Mouse (Mus musculus): ENCODE measurements at regions not wholly inside any gene's neighbourhood (a gene's known extent, or its start where the extent isn't known, plus 50 kb on each side); places are given as distances from the start of the nearest gene placed in this dataset.
A peak's percentile ranks its signal among the peaks of the same experiment; 100 is the strongest.

DNA sequence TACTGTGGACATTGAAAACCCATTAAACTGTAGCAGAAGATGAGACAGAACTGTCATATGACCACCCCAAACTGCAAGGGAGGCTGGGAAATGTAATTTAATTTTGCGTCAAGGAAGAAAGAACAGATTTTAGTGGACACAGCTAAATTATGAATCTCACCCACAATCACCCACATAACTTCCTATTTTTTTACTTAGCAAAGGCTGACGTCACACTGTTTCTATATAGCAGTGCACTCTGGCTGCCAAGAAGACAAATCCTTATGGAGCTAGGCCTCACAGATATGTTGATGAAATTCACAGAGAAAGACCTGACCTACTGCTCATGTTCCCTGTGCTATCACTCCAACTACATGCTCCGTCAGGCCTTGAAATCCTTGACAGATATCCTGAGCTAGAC lies 118.5 kb upstream of the Lmo4 start:
- DNase-seq: no peak

DNA sequence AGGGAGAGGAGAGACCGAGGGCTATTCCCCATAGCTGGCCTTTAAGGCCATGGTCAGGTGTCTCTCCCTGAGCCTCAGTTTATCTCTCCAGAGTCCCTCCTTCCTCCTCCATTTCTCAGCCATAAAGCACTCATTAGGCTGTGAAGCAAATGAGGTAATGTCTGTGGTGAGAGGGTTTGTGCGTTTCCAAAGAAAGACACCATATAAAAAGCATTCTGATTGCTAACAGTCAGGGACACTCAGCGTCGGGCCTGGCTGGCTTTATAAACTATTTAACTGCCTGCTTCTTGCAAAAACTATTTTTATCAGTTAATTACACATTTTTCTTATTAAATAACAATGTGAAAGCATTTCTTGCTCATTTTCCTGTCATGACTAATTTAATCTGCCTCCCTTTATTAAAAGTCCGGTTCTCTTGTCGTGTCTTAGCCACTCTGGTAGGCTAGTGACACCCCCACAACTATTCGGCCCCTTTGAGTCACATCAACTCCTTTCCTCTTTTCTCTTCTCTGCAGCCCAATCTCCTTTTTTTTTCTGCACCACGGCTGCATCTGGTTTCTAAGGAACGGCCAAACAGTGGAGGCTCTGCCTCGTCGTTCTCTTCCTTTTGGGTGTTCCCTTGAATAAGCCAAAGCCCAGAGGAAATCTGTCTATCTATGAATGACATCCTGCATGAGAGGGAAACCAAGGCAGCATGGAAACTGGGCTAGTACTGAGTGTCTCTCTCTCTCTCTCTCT lies 114.6 kb upstream of the Lmo4 start:
- DNase-seq: no peak

DNA sequence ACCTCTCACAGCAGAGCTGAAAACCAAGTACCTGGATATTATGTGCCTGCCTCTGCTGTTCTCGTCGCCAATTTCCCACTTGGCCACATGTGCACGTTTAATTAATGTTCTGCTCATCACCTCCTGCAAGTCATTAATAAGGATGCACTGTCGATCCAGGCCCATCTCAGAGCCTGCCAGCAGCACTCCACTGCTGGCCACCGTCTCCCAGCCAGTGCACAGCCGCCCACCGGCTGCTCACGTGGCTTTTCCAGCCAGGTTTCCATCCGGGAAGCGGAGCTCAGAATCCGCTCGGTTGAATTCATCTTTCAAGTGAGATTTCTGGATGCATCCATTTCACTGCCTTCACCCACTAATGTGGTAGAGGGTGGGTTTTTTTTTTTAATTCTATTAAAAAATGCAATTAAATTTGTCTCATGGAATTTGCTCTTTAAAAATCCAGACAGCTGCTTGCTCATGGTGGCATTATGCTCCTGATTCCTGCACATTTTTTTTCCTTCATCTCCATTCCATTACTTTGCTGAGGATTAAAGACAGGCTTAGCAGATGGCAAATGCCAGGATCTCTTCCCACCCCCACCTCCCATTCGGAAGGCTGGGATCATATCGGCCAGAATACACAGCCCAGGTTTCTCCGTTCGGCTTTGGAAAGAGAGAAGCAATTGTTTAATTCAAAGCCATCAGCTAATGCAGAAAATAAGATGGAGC lies 113.9 kb upstream of the Lmo4 start:
- no peak for DNase-seq

DNA sequence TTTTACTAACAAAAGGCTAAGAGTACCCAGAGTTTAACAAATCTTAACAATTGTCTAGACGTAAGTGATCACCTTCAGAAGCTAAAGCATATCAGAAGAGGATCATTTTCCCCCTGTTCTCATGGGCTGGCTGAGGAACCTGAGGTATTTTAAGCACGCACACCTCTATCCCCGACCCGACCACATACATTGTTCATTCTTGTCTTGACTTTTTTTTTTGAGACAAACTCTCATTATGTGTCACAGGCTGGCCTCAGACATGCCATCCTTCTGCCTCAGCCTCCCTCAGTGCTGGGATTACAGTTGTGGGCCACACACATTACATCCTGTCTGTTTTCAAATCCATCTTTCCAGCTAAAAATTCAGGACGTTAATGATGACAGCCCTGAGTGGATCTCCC lies 105.7 kb upstream of the Lmo4 start:
- no peak for DNase-seq

DNA sequence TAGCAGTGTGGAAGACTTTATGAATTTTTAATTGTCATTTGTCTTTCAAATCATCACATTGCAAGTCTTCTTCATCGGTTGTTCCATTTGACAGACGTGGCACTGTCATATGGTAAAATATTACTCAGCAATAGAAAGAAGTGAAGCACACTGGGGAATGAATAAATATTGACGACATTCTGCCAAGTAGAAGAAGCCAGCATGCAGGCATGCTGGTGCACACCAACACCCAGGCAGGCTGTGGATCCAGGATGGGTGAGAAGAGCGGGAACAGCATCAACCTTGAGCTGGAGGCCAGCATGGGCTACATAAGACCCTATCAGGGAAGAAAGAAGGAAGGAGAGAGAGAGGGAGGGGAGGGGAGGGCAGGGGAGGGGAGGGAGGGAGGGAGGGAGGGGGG lies 103.6 kb upstream of the Lmo4 start:
- no peak for DNase-seq

DNA sequence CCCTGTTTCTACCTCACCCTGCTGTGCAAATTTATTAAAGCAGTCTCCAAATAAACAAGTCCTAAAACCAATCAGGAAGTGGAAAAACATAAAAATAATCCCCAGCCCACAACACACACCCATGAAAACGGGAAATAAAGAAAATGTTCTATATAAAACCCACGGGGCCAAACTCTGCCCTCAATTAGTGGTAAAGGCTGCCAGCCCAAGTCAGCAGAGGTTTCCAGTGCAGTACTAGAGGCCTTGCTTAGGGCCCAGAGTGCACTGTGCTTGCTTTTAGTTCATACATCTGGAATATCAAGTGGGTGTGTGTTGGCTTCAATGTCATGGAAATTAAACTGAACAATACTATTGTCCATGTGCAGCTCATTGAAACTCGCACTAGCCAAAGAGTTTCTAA lies 102.5 kb upstream of the Lmo4 start:
- DNase-seq: no peak

DNA sequence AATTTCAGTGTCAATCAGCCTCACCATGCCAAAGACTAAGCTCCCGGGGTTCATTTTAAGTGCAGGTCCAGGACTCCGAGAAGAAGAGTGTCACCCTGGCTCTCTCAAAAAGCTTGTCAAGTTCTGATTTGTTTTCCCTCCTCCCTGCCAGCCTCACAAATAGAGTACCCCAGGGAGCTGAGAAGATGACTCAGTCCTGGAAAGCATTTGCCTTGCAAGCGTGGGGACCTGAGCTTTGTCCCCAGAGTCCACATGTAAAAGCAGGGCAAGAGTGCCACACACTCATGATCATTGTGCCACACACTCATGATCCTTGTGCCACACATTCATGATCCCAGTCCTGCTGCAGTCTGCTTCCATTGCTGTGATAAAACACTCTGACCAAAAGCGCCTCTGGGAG lies 100.4 kb upstream of the Lmo4 start:
- DNase-seq: no peak

DNA sequence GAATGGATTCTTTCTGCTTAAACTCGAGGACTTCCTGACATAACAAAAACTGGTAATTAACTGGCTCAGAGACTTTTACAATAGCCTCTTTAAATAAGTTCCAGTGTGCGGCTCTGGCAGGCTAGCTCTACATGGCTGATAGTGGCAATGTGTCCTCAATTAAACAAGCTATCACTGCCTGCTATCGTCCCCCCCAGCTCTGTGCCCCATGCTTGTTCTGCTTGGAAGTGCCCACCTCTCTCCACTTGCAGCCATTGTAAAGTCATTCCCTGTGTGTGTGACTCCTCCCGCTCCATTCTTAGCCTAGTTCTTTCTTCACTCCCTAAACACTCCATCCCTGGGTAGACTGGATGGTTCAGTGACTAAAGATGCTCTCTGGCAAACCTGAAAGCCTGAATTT lies 99.9 kb upstream of the Lmo4 start:
- no peak for DNase-seq

DNA sequence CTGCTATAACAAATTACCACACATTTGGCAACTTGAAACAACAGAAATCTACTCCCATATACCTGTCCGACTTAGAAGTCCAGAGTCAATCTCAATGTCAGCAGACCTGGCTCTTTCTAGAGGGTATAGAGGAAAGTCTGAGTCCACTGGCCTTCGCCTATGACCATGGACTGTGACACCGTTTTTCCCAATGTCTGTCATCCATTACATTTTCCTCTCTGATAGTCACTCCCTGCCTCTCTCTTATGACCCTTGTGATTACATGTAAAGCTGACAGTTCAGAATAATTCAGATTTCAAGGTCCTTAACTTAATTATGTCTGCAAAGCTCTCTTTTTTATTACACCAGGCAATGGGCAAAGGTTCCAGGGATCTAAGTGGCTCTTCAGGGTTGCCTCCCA lies 97.6 kb upstream of the Lmo4 start:
- DNase-seq: no peak

DNA sequence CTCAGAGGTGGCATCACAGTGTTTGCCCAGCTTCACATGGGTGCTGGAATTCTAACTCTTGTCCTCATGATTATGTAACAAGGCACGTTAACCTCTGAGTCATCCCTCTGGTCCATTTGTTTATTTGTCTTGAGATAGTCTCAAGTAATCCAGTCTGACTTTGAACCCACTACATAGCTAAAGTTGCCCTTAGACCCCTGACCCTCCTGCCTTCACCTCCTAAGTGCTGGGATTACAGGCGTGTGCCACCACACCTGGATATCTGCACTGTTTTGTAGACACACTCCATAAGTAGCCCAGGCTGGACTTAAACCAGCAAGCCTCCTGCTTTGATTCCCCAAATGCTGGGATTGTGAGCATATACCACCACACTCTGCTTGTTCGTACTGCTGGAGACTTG lies 96.0 kb upstream of the Lmo4 start:
- DNase-seq: no peak

DNA sequence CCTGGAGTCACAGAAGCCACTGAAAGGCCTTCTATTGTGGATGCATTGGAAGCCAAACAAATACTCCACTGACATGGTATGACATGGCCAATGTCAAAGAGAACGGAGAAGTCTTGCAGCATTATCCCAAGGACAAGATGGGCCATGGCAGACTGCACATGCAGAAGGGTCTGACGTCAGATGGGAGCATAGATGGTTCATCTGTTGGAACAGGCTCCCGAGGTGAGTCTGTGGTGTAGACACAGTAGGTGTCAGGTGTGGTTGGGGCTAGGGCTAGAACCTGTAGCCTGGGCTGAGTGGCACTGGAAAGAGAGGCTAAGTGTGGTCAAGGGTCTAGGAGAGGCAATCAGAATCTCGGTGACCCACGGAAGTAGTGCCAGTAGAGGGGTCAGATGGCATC lies 94.2 kb upstream of the Lmo4 start:
- DNase-seq: no peak

DNA sequence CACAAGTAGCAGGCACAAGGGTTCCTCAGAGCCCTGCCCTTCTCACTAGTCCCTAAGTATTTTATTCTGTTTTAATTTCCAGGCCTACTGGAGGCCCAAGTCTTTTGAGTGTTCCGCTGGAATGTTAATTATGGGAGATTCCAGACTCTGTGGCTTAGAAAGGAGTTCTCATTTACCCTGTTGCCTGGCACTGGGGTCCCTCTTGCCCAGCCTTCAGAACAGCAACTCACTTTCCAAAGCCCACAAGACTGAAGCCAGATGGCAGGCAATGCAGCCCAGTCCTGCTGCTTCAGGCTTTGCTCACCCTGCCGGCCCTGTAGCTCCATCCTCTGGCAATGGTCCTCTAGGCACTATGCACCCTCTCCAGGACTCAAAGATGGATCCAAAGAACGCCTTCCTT lies 84.5 kb upstream of the Lmo4 start:
- DNase-seq: peak; percentile 12

DNA sequence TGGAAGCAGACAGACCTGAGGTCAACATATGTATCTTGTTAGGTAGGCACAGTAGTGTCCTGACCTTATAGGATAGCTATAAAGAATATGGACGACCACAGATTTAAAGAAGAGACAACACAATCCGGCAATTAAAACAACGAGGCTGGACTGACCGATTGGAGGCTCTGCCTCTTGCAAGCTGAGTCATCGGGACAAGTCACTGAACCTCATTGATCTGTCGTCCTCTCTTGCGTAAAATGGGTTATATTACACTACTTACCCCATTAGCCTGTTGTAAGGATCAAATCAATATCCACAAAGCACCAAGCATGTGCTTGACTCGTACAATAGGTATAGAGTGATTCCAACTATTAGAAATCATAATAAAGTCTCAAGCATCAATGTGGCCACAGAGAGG lies 81.1 kb upstream of the Lmo4 start:
- DNase-seq: no peak

DNA sequence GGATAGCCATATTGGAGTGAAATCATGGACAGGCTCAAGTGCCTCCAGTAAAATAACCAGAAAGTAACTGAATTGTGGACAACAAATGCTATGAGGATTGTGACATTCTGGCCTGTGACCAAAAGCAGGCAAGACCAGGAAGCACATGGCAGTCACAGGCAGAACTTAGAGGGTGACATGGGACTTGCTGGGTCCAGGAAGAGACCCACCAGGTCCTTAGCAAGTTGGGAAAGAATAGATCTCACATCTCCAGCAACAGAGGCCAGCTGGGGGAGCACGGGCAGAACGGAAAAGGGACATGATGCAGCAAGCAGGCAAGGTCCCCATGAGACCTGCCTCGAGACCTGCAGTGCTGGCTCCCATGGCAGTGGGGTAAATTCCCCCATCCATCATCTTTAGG lies 79.3 kb upstream of the Lmo4 start:
- DNase-seq: no peak

DNA sequence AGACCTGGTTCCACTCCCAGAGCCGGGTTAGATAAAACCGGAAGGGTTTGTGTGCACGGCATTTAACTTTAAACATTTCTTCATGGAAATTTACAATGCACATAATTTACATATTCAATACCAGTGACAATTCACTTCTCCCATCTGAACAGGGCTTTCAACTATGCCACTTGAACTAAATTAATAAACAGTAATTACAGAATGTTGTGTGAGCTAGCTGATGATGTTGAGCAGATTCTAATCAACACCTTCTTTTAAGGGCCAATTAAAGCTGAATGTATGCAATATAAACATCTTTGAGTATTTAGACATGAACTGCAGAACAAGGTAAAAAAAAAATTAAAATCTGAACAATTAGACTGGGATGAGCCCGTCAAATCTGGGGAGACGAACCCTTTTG lies 68.1 kb upstream of the Lmo4 start:
- DNase-seq: no peak

DNA sequence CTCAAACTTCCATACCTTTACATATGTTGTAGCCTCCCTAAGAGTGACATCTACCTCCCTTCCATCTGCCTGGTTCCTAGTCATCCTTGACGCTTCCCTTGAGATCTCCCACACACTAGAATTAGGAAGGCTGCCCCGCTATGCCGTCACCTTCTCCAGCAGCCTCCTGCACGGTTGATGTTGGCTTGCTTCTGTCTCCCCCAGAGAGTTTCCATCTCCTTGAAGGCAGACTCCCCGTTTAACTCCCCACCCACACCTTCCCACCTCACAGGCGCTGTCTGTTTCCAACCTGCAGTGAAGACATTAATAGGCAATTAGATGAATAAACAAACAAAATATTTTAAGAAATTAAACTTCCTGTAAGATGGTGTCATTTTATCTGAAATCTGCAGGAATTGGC lies 65.2 kb upstream of the Lmo4 start:
- no peak for DNase-seq

DNA sequence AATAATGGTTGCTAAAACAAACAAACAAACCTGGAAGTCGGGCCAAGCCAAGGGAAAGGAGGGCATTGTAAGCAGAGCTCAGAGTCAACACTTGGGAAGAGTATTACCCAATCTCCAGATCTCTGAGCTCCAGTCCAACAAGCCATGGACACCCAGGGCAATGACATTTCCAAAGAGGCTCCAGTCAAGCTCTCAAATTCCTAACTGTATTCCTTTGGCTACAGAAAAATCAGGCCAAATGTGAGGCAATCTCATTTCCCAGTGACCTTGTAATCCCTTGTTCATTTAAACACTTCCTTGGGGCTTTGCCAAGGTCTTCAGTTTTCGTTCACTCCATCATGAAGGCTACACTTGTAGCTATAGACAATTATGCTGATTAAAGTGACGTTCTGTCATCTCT lies 59.5 kb upstream of the Lmo4 start:
- no peak for DNase-seq

DNA sequence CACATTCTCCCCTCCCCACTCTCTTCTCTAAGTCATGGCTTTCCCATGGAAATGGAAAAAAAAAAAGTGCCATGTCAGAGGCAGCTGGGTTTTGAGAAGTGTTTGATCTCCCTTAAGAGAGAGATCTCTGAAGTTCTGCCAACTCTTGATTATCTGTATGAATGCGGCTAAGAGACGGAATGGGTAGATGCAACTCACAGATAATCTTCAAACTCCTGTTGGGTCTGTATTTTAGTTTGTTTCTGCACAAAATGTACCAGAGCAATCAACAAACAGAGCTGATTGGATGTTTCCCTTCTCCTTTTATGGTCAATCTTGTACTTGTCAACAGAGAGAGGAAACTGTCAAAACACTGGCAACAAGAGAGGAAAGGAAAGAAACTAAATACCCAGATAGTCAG lies 55.9 kb upstream of the Lmo4 start:
- no peak for DNase-seq

DNA sequence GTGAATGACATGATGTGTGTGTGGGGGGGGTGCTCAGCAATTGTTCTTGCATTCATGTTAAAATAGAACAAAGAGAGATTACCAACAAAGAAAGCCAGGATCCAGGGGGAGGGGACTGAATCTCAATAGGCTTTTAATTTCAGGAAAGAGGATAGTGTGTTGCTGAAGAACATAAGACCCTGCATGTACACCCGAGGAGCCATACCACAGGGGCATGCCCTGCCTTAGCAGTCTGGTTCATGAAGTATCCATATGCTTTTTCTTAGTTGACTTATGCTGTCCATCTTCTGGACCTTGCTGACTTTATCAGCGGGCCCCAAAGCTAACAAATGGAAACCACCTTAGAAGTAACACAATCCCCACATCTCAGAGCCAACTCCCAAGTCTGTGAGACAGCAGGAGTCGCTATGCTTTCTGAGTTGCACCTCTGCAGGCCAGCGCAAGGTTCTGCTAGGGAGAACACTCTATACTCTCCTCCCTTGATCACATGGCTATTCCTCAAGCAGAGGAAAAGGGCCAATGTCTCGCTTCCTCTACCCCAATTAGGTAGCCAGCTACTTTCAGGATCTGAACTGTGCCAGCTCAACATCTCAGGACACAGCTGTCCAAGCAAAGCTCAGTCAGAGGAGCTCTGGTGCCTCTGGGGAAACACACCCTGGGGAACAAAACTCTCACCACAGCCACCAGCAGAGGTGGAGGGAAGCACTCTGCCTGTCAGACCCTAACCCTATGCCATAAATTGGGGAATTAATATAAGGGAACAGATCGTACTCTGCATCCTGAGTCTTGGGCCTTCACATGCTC lies 52.9 kb upstream of the Lmo4 start:
- DNase-seq: no peak

DNA sequence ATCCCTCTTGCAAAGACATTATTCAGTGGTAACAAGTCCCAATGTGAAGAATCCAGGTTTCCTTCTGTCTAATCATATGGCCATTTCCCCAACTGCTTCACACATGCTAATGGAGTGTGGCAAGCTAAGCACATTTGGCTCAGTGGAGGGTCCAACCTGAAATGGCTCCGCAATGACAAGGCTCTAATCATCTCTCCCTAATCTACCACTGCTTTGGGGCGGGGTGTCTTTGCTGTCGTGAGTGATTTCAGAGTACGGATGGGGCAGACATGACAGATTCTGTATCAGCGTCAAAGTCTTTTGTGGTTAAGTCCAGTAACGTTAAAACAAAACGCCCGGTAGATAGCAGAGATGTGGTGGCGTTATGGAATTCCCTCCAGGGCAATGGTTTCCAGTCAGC lies 52.2 kb upstream of the Lmo4 start:
- DNase-seq: no peak

DNA sequence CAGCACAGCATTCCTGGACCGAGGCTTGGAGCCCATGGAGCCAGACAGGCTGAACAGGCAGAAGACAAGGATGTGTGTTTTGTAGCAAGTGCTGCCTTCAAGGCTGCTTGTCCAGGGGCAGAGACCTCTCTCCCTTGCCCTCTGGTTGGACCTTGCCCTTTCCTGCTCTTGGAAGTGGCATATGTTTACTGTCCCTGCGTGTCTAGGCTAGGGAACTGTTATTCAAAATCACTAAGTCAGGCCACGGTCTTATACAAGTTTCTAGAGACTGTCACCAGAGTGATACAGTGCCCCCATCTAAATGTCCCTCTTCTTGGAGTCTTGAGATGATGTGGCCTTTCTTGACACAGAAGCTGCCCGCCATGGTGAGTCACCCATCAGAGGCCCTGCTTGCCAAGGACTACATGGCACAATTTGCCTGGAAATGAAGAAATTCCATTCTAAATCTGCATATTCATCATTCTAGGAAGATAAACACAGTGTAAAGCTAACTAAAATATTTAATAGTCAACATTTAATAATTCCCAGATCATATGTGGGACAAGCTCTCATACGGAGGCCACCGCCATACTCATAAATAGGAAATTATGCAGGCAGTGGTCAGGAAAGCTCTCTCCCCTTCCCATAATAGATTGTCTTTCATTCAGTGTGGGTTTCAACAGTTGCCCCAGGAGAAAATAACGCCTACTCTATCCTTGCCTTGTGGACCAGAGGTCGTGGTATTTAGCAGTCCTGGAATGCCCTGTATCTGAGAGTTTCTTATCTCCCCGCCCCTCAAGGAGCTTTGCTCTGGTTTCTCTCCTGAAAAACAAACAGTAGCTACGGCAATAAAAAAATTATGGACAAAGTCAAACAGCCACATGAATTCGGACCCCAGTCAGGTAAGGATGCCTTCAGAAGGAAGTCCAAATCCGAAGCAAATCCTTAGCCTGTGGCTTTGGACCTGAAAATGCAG lies 50.9 kb upstream of the Lmo4 start:
- DNase-seq: no peak
